Mouse (Mus musculus) liver, embryonic 14.5 days (tissue): ENCODE data around the gene Gbf1. TPM values are rescaled to one million over a fixed set of nuclear protein-coding genes. Genes with fewer than 3 reads are reported as not detected.

Source experiments
- ATAC-seq: fragments of 200-750 bp; cut with Nextera tagmentation; 2 replicates; pipeline ENCODE4 v1.8.0; 2017; ENCODE audit warnings: moderate number of reproducible peaks, mild to moderate bottlenecking, moderate library complexity; ENCODE audit not compliant: insufficient read depth
- DNase-seq, 3 experiments: peaks; one replicate each; pipeline ENCODE4 v3.0.0-alpha.2; 2012 to 2013; ENCODE audit warnings: low read depth in 3 of 3, low spot score in 3 of 3
- H3K27ac ChIP-seq: fragments of 300-500 bp; sonication (generic); 2 replicates; pipeline ENCODE4 v1.5.1; 2014; ENCODE audit warnings: moderate library complexity, mild to moderate bottlenecking, control low read depth, inconsistent platforms
- H3K27me3 ChIP-seq: fragments of 300-500 bp; sonication (generic); 2 replicates; pipeline ENCODE4 v1.6.1; 2014; ENCODE audit warnings: mild to moderate bottlenecking, low read length, moderate library complexity; ENCODE audit not compliant: control insufficient read depth, insufficient read depth
- H3K36me3 ChIP-seq: fragments of 300-500 bp; sonication (generic); replicated peaks from 2 replicates; pipeline ENCODE4 v1.6.1; 2014; ENCODE audit warnings: low read depth; ENCODE audit not compliant: control insufficient read depth, insufficient read depth
- H3K4me1 ChIP-seq, 2 experiments: fragments of 200-500 bp in 1 of 2; fragments of 300-500 bp in 1 of 2; sonication (generic) in 1 of 2; replicated peaks; 2 replicates each; pipeline ENCODE4 v1.6.1; 2012 to 2014; ENCODE audit warnings: antibody characterized with exemption in 1 of 2, inconsistent platforms in 1 of 2, low read length in 1 of 2; ENCODE audit not compliant: control insufficient read depth in 2 of 2, insufficient read depth in 2 of 2
- H3K4me2 ChIP-seq: fragments of 300-500 bp; sonication (generic); 2 replicates; pipeline ENCODE4 v1.6.1; 2014; ENCODE audit warnings: low read depth, mild to moderate bottlenecking, control low read depth, moderate library complexity
- H3K4me3 ChIP-seq, 2 experiments: fragments of 200-500 bp in 1 of 2; fragments of 300-500 bp in 1 of 2; sonication (generic) in 1 of 2; 2 replicates each; pipeline ENCODE4 v1.5.1; 2012 to 2014; ENCODE audit warnings: low read depth in 2 of 2, low read length in 2 of 2, mild to moderate bottlenecking in 2 of 2, control low read depth in 1 of 2, inconsistent platforms in 1 of 2, moderate library complexity in 1 of 2; ENCODE audit not compliant: insufficient read depth in 1 of 2
- H3K9ac ChIP-seq: fragments of 300-500 bp; sonication (generic); replicated peaks from 2 replicates; pipeline ENCODE4 v1.6.1; 2014; ENCODE audit warnings: mild to moderate bottlenecking, control low read depth, moderate library complexity
- H3K9me3 ChIP-seq: fragments of 300-500 bp; sonication (generic); 2 replicates; pipeline ENCODE4 v1.6.1; 2016; ENCODE audit warnings: low read length, mixed read lengths; ENCODE audit not compliant: control insufficient read depth
- CTCF ChIP-seq: IDR thresholded peaks from 2 replicates; pipeline ENCODE4 v1.5.1; 2016; ENCODE audit warnings: antibody characterized with exemption, low read depth, control low read depth
- EP300 ChIP-seq: IDR thresholded peaks from 2 replicates; pipeline ENCODE4 v1.6.1; 2016; ENCODE audit warnings: antibody characterized with exemption, low read depth
- WGBS: fragments of 180-500 bp; shearing (Covaris S2); extraction: QIAGEN DNeasy Blood & Tissue Kit; methylation state at CpG from one replicate; pipeline ENCODE4 v1.1.7; 2014; ENCODE audit not compliant: insufficient replicate concordance; 5-methylcytosine and 5-hydroxymethylcytosine counted together
- polyA plus RNA-seq, 2 experiments: library from polyadenylated mRNA; depleted of rRNA in 1 of 2; stranded (reverse) in 1 of 2; unstranded in 1 of 2; fragments of >200 nt; fragmentation: Nextera tagmentation in 1 of 2; extraction: Ambion mirVana in 1 of 2; gene quantifications; 2 replicates each; pipeline versions ENCODE4 v1.2.1 to v1.2.3; 2012 to 2014

The Gbf1 gene
- polyA plus RNA-seq (2012; rRNA removed), result 14.6 and 17.4 TPM in 2 replicates
- polyA plus RNA-seq (2014; fragmentation: Nextera tagmentation; extraction: Ambion mirVana), result 11.2 and 14.0 TPM in 2 replicates

GRCm38 (mm10) chr19:46152127-46152803 is at the start of gene Gbf1:
Gene Gbf1, plus strand, starts transcription at chr19:46152509.
- Histone ChIP-seq H3K36me3 (no peaks in the 10 kb centered on the region), H3K4me2 (peak within 1 kb of the TSS; percentile 83), H3K9ac (peak within 1 kb of the TSS; percentile 64), H3K4me3 (peak within 1 kb of the TSS; percentile 67 to 74), H3K27me3 (peaks cover 35% of the 10 kb centered on the region), H3K27ac (no peak within 1 kb of the TSS), H3K9me3 (no peaks in the 10 kb centered on the region), H3K4me1 (peaks cover 10 to 11% of the 10 kb centered on the region in 2 experiments)
- WGBS, result under 1% methylated on average over 37 of the region's 37 CpGs
- TF ChIP-seq EP300 (no peak), CTCF (no peak; the same call in 1 of the 2 replicates)
- DNase-seq, result peak; percentile 97 to 98 (median 98)
- peak; percentile 96 for ATAC-seq

GRCm38 (mm10) chr19:46103437-46104186 is 48.7 kb upstream of the Gbf1 start:
- Histone ChIP-seq H3K4me3 (no peak overlapping the region), H3K27ac (no peak overlapping the region), H3K36me3 (no peaks in the 10 kb centered on the region), H3K9ac (no peak overlapping the region), H3K4me2 (no peak overlapping the region), H3K4me1 (no peaks in the 10 kb centered on the region), H3K9me3 (no peaks in the 10 kb centered on the region), H3K27me3 (no peaks in the 10 kb centered on the region)
- TF ChIP-seq EP300 (no peak), CTCF (no peak)
- ATAC-seq, result no peak
- 73% methylated on average over 6 of the region's 6 CpGs for WGBS
- no peak for DNase-seq

- no peak for TF ChIP-seq CTCF
- TF ChIP-seq EP300, result no peak
- no peak overlapping the region for H3K4me3 ChIP-seq
- H3K27me3 ChIP-seq, result no peaks in the 10 kb centered on the region
- no peaks in the 10 kb centered on the region for H3K9me3 ChIP-seq
- H3K36me3 ChIP-seq, result no peaks in the 10 kb centered on the region
- no peak for DNase-seq
- no peak overlapping the region for H3K27ac ChIP-seq
- H3K4me1 ChIP-seq, result no peaks in the 10 kb centered on the region
- WGBS, result 64% methylated on average over 2 of the region's 2 CpGs
- no peak overlapping the region for H3K4me2 ChIP-seq
- H3K9ac ChIP-seq, result no peak overlapping the region
- ATAC-seq, result no peak
Measured at GRCm38 (mm10) chr19:46104187-46104557, 48.1 kb upstream of the Gbf1 start.

GRCm38 (mm10) chr19:46110214-46110613 is 42.1 kb upstream of the Gbf1 start:
- Histone ChIP-seq H3K9ac (no peak overlapping the region), H3K9me3 (no peaks in the 10 kb centered on the region), H3K36me3 (no peaks in the 10 kb centered on the region), H3K27me3 (no peaks in the 10 kb centered on the region), H3K4me2 (no peak overlapping the region), H3K4me3 (no peak overlapping the region), H3K4me1 (no peaks in the 10 kb centered on the region), H3K27ac (no peak overlapping the region)
- ATAC-seq, result no peak
- DNase-seq, result no peak
- WGBS, result 64% methylated on average over 2 of the region's 2 CpGs
- TF ChIP-seq EP300 (no peak), CTCF (no peak)

GRCm38 (mm10) chr19:46110781-46111180 is 41.5 kb upstream of the Gbf1 start:
- Histone ChIP-seq H3K4me2 (no peak overlapping the region), H3K27ac (no peak overlapping the region), H3K27me3 (no peaks in the 10 kb centered on the region), H3K4me1 (no peaks in the 10 kb centered on the region), H3K4me3 (no peak overlapping the region), H3K9ac (no peak overlapping the region), H3K9me3 (no peaks in the 10 kb centered on the region), H3K36me3 (no peaks in the 10 kb centered on the region)
- ATAC-seq (no peak), DNase-seq (no peak)
- TF ChIP-seq CTCF, result no peak
- TF ChIP-seq EP300, result no peak
- 62% methylated on average over 5 of the region's 5 CpGs for whole genome bisulfite sequencing
